Mouse (Mus musculus) monocyte, adult 2 months (primary cell): ENCODE results near the gene Ndufaf3.

Source experiments
- DNase-seq, 2 experiments: peaks; one replicate each; pipeline ENCODE4 v3.0.0; 2022; ENCODE audit warnings: low spot score in 2 of 2, low read depth in 1 of 2

Ndufaf3 gene

DNA sequence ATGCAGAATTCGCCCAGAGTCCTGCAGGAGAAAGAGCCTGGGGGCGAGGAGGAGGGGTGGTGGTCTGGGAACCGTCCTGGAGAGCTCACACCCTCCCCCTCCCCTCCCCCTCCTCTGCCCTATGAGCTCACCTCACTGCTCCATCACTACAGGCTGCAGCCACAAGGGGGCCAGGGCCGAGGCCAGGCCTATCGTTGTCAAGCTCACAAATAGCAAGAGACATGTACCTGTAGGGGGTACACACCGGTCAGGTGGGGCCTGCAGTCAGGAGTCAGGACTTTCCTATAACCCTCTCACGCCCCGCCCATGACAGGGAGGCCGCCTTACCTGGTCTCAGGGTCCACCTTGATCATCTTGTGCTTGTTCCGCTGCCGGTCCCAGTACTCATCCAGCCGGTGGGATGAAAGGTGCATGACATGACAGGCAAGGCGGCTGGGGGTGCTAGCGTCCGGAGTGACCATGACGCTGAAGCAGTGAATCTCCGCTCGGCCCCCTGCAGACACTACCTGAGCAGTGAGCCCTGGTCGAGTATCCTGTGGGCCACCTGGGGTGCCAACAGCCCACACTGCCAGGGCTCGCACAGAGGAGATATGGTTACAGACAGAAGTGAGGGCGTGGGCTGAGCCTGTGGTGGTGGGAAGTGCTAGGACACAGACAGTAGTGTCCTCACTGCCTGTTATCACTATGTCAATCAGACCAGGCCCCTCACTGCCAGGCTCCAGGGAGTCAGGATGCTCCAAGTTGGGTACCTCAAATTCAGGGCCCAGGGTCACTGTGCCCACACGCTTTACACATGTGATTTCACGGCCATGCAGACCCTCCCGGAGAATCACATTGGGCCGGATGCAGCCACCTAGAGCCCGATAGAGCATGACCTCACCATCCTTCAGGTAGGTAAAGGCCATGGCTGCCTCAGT is 6.8 kb upstream of the Ndufaf3 start:
- no peak for DNase-seq

DNA sequence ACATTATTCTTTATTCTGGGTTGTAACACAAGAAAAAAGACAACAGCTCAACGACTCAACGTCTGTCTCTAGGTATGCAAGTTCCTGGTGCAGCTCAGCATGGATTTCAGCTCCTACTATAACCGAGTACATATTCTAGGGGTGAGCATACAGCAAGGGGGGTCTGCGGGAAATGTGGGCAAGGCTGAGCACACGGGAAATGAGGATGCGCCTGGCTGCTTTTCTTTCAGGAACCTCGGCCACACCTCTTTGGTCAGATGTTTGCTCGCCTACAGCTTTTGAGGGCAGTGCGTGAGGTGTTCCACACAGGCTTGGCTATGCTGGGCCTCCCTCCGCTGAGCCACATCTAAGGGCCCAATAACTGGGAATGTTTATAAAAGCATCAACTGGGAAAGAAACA is 5.1 kb upstream of the Ndufaf3 start:
- DNase-seq: no peak

DNA sequence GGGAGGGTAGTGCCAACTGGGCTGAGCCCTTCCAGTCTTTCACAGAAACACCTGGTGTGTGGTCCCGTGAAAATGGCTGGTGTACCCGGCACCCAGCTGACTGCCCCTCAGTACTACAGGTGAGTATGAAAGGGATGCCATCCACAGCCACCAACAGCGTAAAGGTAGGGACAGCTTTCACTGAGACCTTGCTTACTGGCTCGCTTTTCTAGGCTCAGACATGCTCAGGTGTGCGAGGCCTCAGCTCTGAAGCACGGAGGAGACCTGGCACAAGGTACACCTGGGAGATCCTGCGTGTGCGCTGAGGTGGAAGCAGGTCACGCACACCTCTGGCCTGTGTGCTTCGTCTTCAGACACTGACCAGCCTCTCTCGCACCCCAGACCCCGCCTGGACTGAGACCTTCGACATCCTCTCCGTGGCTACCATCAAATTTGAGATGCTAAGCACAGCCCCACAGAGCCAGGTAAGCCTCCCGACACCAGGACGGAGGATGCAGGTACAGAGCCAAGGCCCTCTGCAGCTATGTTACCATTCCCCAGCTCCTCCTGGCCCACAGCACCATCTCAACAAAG is 4.3 kb upstream of the Ndufaf3 start:
- DNase-seq: no peak

DNA sequence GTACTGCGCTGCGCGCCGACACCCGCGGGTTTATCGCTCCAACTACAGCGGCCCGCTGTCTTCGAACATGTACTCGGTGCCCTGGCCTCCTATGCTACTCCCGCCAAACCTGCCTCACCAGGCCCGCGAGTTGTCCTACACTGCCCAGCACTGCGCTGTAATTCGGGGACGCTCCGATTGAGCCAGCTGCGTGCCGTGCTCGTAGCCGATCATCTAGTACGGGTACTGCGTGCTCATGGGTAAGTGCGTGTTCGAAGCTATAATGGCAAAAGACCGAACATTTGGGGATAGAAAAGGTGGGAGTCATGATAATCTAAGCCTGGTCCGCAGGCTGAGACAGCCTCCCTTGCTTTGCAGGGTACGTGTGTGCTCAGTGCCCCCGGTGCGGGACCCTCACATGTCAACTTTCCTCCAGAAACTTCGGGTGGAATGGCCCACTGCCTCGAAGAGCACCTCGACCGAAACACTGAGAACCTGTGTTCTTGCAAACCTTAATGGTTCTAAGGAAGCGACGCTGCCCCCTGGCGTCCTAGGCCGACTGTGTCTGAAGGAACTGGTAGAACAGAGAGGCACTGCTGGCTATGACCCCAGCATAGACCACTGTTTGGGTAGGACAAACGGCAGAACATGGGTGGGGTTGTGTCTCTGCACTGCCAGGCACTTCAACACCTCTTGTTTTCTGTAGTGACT is 3.1 kb upstream of the Ndufaf3 start:
- peak; percentile 37 to 65 for DNase-seq

DNA sequence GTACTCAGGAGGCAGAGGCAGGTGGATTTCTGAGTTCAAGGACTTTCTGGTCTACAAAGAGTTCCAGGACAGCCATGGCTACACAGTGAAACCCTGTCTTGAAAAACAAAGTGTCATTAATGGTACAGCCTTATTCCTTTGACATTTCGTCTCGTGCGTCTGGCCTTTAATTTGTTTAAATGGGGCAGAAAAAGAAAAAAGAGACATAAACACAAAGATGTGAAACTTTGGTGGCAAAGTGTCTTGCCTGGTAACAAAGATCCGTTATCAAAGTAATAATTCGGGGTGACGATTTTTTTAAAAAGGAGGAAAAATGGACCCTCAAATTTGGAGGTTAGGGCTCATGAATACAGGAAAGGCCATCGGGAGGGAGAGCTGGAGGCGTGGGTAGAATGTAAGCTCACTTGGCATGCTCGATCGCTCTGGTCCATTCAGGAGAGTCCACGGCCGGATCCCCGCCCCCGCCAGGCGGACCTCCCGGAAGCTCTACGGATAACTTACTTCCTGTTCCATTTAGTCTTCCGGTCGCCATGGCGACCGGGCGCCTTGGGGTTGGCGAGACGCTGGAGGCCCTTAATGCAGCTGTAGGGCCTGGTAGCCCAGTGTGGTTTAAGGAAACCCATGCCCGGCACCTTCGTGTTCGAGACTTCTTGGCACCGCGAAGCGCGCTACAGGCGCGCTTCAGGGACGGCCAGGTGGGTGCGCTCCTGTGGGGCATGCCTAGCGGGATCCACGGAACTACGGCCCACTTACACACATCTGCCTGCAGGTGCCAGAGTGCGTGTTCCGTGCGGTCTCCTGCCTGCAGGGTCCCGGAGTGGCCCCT is 2.4 kb upstream of the Ndufaf3 start, which contains the start of gene Dalrd3:
TSS of gene Dalrd3 (plus strand) at position 506 of the 826 bp plus-strand sequence.
- DNase-seq: peak; percentile 58 to 78

DNA sequence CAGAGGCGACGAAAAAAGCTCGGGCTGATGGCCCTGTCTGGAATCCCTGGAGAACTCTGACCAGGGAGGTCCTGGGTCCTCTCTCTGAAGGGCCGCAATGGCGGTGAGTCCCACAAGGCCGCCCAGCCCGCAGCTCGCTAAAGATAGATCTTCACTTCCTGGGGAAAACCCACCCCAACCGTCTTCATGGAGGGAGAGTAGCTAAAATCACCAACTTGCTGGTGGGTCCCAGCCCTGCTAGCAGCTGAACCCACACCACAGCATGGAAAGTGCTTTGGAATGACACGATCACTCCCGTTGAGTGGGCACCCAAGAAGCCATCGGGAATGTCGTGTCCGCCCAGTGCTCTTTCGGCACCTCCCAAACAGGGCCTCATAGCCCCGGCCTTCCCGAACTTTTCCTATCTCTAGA is 1.3 kb upstream of the Ndufaf3 start:
- DNase-seq: no peak

DNA sequence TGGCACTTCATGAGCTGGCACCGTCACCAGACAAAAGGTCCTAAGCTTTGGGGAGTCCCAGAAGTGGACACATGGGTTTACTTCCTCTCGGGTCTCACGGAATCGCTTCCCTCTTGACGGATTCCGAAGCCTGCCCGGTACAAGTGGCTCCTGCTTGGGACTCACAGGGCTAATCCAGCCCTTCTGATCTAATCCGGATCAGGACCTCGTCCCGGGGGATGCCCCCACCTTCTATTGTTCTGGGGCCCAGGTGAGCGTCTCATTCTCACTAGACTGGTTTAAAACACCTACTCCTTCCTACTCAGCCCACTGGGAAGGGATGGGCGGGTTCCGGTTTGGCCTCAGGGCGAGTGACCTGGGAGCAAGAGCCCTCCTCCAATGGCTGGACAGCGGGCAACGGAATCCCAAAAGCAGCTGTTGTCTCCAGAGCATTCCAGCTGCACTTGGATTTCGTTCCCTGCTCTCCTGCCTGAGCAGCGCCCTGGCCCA is 741 bp upstream of the Ndufaf3 start:
- DNase-seq: peak; percentile 27 to 57

DNA sequence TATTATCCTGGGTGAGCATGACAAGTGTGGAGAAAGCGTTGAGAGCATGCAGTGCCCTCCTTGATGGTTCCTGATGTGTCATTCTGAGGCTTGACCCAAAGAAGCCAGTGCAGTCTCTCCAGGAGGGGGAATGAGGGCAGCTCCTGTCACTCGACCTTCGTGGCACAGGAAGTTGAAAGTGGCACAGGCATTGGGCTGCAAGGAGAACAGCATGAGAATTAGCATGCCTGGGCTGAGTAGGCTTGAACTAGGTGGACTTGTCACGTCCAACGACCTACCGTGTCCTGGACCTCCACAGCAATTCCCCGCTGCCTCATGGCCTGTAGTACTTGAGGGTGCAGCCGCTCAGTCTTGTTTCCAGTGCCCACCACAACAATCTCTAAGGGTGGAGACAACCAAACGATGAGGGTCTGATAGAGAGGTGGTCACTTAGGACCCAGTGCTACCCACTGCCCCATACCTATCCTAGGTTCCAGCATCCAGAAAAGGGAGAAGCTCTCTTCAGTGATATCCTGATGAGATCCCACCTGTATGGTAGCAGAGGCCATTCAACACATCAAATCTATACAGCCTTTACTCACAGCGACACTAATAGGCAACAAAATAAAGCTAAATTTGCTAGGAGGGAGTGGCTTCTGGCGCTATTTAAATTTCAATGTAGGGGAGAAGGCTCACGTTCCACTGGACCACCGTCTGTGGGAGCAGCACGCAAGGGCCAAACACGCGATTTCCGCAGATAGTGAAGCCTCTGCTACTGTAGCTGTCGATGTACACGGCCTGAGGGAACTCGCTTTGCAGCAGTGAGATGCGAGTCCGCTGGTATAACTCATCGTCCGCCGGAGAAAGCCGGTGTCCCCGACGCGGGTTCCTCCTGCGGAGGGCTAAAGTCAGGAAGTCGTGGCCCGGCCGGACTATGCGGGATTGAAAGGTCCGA is 1.1 kb downstream of the Ndufaf3 start:
- no peak for DNase-seq

DNA sequence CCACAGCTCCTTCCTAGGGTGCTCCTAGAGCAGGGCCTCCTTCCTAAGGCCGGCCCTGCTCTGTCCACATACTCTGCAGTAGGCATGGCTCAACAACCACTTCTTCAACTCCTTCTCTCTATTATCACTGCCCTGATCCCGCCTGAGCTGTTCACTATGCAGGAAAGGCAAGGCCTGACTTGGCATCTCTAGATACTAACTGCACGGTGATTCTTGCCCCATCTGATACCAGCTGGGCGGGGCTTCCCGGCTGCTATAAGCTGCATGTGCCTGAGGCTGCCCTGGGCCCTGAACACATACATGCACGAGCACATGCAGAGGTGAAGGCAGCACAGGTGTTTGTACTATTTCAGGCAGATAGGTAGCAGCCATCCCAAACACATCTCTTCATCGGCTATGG is 3.1 kb downstream of the Ndufaf3 start:
- no peak for DNase-seq

DNA sequence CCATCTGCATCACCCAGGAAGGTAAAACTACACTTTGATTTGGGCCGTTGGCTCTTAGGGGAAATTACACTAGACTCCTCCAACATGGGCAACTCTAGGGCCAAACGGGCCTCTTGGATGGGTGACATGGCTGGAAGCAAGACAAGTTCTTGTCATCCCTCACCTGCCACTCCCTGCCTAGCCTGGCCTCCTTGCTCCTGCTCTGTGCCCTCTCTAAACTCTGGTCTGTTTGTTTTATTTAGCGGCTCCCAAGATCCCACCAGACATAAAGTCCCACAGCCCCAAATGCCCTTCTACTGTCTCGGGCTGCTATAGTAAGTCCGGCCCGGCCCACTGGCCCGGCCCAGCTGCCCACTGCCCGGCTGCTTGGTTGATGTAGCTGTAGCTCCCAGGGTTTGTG is 3.6 kb downstream of the Ndufaf3 start:
- DNase-seq: no peak

DNA sequence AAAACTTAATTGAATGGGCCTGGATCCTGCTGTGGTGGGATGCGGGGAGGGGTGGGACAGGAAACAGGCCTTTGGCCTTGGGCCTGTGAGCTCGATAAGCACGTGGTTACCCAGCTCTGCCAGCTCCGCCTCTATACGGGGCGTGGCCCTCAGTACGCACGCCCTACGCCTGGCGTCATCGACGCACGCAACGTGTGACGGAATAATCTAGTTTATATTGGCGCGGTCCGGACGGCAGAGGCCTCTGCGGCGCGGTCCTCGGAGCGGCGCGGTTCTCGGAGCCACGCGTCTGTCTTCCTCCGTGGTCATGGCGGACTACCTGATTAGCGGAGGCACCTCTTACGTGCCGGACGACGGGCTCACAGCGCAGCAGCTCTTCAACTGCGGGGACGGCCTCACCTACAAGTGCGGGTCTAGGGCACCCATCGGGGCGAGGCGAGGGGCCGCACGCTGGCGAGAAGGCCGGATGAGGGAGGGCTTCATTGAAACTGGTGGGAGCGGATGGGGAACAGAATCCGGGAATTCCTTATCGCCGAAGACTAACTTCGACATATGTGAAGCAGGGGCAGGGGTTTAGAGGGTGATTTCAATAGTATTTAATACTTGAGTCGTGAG is 6.9 kb downstream of the Ndufaf3 start, which contains the start of gene Impdh2:
TSS of gene Impdh2 (plus strand) at position 60 of the 615 bp plus-strand sequence.
- DNase-seq: peak; percentile 80 to 91

DNA sequence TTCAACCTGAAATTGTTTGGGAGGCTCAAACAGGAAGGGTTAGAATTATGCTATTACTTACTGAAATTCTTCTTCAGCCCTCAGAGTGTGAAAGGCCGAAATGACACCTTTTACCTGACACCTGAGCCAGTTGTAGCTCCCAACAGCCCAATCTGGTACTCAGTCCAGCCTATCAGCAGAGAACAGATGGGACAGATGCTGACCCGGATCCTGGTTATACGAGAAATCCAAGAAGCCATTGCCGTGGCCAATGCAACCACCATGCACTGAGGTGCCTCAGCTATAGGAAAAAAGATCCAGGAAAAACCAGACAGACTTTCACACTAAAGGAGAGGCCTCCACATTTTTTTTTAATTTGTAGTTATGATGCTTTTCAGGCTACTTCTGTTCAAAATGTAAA is 8.1 kb downstream of the Ndufaf3 start:
- no peak for DNase-seq

DNA sequence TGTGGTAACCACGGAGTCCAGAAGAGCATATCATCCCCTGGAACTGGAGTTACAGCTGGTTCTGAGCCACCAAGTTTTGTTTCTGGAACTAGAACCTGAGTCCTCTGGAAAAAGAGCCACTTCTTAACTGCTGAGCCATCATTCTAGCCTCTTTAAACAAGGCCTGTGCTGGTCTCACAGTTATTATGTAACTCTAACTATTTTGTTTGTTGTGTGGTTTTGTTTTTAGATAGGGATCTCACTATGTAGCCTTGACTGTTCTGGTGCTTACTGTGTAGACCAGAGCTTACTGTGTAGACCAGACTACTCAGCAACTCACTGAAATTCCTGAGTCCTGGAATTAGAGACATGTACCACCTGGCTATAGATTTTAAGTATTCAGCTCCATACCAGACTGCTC is 20.4 kb downstream of the Ndufaf3 start:
- DNase-seq: no peak

DNA sequence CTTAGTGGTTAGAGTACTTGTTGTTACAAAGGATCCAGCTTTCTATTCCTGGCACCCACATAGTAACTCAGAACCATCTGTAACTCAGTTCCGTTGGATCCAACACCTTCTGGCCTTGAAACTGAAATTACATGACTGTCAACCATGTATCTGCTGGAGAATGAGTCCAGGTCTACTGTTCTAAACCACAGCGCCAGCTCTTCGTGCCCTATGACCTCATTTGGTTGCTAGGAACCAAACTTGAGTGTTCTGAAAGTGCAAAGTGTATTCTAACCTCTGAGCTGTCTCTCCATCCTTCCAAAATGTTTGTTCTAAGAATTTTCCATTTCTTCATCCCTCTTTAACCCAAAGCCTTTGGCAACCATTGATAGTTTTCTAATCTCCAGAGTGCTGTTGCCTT is 21.2 kb downstream of the Ndufaf3 start:
- DNase-seq: no peak

DNA sequence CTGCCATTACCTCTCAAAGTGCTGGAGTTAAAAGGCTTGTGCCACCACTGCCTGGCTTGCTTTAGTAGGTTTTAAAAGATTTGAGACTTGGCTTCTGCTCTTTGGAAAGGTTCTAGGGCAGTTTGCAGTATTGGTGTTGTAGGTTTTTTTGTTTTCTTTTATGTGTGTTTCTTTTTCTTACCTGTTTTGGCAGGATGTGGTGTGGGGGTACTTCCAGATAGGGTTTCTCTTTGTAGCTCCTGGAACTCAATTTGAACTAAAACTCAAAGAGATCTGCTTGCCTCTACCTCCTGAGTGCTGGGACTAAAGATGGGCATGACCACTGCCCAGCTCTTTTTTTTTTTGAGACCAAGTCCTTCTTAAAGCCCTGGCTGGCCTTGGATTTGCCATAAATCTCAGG is 26.4 kb downstream of the Ndufaf3 start:
- no peak for DNase-seq

DNA sequence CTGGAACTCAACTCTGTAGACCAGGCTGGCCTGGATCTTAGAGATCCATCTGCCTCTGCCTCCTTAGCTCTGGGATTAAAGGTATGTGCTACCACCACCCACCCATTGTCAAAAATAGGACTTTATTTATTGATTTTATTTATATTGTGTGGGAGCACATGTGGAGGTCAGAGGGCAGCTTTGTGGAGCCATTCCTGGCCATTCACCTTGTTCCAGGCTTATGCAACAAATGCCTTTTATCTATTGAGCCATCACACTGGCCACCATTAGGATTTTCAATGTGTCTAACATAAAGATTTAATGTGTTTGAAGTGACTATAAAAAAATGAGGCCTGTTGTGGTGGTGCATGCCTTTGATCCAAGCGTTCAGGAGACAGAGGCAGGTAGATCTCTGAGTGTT is 35.7 kb downstream of the Ndufaf3 start:
- no peak for DNase-seq

DNA sequence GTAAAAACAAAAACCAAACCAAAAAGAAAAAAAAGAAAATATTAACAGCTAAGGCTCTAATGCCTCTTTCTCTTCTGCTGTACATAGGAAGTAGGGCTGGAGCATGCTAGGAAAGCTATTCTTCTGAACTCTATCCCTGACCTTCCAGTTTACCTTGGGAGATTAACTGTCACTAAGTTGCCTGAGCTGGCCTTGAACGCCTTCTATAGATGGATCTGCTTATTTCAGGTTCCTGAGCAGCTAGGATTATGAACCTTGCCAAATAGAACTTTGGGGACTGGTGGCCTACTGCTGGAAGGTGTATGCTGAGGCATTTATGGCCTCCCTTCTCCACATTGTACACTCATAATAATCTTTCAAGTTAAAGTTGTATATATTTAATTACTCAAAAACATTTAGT is 36.3 kb downstream of the Ndufaf3 start:
- no peak for DNase-seq

DNA sequence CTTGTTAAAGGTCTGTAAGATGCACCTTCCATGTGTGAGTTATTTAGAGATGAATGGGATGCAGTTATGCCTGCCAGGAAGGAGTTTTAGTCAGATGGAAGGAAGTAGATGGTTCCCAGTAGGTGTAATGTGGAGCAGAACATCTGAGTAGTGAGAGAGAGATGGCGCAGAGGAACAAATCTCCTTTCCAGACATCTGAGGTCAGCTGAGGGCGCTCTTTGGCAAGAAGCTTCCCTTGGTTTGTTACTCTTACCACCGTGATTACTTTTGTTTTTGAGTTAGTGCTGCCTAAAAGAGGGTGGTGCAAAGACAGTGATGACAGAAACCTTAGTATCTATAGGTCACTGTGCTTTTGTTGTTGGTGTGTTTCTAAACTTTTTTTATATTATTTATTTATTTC is 41.8 kb downstream of the Ndufaf3 start:
- DNase-seq: no peak

DNA sequence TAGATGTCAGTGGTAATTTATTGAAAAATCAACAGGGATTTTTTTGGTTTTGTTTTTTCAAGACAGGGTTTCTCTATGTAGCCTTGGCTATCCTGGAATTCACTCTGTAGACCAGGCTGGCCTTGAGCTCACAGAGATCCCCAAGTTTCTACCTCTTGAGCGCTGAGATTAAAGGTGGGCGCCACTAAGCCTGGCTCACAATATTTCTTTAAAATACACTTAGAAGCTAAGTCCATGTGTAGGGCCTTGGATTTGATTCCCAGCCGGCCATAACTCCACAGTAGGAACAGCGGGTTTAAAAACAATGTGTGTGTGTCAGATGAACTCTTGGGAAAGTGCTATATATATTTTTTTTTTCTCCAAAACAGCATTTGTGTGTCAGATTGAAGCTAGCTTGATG is 43.9 kb downstream of the Ndufaf3 start:
- no peak for DNase-seq
